Mouse (Mus musculus): ENCODE data around the gene 5730522E02Rik. TPM values are rescaled to one million over a fixed set of nuclear protein-coding genes. Genes with fewer than 3 reads are reported as not detected.
A peak's percentile ranks its signal among the peaks of the same experiment; 100 is the strongest.

The 5730522E02Rik gene
- total RNA-seq, 4 experiments from 2014 or later = 13.3 to 16.3 (median 14.1) TPM

GRCm38 (mm10) chr11:26004018-26004417 is 206.5 kb downstream of the 5730522E02Rik start:
- no peak for DNase-seq (ENCODE audit: low spot score in 2 of 2)

DNA sequence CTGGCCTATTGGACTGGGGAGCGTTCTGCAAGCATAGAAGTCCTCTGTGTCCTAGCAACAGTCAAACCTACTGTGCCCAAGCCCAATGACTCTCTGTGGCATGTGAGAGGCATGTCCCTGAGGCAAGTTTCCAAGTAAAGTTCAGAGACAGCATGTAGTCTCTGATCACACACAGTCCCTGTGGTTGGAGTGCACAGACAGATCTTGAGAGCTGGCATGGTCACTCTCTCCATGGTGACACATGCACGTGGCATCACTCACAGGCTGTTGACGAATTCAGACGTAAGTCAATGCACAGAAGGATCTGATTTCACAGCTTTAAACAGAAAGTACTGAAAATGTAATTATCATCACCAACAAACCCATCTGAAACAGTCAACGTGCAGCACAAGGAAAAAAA is 210.8 kb downstream of the 5730522E02Rik start:
- no peak for DNase-seq (ENCODE audit: low spot score in 2 of 2)

DNA sequence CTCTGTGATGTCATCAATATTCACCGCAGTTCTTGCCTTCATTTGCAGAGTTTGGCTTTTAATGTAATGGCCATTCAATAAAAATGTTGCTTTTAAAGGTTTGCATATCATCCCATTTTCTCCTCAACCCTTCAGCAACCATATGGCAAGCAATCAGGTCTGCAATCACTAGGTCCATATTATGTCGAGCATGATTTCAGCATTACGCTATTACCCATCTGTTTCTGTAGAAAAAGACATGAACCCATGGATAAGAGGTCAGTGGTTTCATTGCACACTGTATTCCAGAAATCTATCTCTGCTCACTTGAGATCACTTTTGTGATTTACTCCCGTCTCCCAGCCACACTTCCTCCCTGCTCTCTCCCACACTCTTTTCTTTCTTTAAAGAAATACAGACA is 213.1 kb downstream of the 5730522E02Rik start:
- DNase-seq (ENCODE audit: low spot score in 2 of 2) = no peak

GRCm38 (mm10) chr11:25994128-25994527 is 216.4 kb downstream of the 5730522E02Rik start:
- DNase-seq (ENCODE audit: low spot score in 2 of 2) = no peak

- DNase-seq (ENCODE audit: low spot score in 2 of 2) = no peak
Observed at GRCm38 (mm10) chr11:25992216-25992615, 218.3 kb downstream of the 5730522E02Rik start.

DNA sequence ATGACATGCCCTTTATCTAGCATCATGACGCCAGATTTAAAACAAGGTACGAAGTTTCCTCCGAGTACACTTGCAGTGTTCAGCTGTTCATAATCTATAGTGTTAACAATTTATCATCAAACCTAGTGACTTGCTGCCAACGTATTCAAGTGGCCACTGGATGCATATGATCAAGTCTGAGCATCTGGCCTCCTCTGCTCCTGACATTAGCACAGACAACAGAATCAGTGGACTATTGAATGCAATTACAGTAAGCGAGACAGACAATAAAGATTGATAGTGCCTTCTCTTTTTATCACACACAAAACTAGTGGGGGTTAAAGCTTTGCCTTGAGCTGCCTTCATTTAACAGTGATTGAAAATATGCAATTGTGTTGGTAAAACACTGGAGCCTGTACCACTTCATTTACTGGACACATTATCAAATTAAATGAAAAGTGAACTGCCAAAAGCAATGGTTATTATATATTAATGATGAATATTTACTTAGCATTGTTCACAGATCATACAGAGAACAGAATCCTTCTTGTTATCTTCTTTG is 231.8 kb downstream of the 5730522E02Rik start:
- DNase-seq (ENCODE audit: low spot score in 2 of 2) = no peak

DNA sequence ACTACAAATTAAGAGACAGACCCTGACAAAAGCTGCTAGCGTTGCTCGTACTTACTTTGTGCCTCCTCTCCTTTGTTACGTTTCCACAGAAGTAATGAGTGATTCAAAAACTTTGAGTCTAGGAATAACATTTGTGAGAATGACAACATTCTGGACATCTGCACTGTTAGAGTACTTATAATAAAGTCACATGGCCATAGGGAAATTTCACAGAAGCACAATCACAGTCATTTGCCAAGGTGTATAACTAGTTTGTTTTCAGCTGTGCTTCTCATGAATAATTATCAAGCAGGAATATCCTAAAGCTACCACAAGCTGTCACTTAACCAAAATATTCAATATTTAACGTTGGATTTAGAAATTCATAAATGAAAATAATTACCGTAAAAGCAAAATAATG is 269.1 kb downstream of the 5730522E02Rik start:
- no peak for DNase-seq (ENCODE audit: low spot score in 2 of 2)

GRCm38 (mm10) chr11:25940716-25941294 is 269.8 kb downstream of the 5730522E02Rik start:
- DNase-seq (ENCODE audit: low spot score in 2 of 2) = peak in 1 of 2 experiments; percentile 14

DNA sequence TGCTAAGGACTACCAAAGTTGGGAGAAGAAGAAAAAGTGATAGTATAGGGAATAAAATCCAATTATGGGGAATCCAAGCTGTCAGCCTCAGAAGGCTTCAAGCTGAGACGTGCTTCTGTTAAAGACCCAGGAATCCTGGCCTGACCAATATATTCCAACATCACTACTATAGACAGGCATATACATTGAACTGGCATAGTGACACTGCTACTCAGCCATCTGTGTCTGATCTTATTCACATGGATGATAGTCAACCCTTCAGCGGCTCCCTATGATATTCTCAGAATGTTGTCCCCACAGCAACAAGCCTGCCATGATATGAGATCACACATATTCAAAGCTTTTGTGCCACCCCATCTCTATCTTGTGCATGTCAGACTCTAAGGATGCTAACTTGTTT is 284.3 kb downstream of the 5730522E02Rik start:
- no peak for DNase-seq (ENCODE audit: low spot score in 2 of 2)

DNA sequence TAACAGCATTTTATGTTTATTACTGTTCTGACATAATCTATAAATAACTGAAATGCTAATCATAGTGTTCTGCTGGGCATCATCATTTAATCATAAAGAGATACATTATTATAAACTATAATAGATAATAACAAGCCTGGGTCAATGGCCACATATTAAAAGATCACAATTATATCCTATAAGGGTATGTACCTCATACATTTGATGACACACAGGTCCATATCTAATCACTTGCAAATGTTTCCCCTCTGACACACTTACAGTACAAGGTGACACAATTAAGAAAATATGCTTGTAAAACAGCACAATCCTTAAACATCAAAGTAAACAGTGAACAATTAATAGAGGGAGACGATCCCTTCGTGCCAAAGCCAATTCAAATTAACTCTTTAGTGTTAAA is 308.2 kb downstream of the 5730522E02Rik start:
- no peak for DNase-seq (ENCODE audit: low spot score in 2 of 2)

DNA sequence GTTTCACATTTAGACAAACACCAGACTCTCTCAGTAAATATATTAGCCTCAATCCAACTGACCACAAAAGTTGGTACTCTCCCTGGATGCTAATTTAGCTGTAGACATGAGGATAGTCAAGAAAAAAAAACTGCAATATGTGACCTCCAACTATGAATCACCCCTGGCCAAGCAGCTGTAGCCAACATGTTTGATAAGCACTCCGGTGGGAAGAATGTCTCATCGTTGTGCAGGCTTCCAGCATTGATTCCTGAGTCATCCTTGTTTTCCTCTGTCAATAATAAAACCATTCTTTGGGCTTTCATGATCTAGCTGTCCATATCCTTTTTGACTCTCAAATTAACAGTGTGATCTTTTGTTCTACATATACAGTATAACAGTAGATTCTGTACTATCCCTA is 308.9 kb downstream of the 5730522E02Rik start:
- DNase-seq (ENCODE audit: low spot score in 2 of 2) = no peak

- no peak for DNase-seq (ENCODE audit: low spot score in 2 of 2)
Observed at GRCm38 (mm10) chr11:25893906-25894305, 316.7 kb downstream of the 5730522E02Rik start.

- no peak for DNase-seq (ENCODE audit: low spot score in 2 of 2)
Observed at GRCm38 (mm10) chr11:25872983-25873382, 337.6 kb downstream of the 5730522E02Rik start.

- no peak for DNase-seq (ENCODE audit: low spot score in 2 of 2)
Observed at GRCm38 (mm10) chr11:25872317-25872716, 338.2 kb downstream of the 5730522E02Rik start.

DNA sequence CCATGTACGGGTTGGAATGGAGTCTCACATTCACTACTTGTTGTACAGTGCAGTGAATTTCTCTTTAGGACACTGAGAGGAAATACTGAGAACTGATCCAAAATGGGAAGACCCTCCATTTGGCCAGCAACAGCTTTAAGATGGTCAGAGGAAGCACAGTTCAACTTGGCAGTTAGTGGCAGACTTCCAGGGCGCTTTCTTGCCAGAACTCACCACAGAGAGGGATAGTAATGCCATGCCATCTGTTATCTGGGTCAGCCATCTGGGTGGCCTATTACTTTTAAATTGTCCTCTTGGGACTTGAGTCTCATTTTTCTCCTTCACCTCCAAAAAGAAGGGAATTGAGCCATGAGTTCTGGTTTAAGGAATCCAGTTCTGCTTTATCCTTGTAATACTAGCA is 344.3 kb downstream of the 5730522E02Rik start:
- no peak for DNase-seq (ENCODE audit: low spot score in 2 of 2)

- DNase-seq (ENCODE audit: low spot score in 2 of 2) = peak; percentile 41 to 67
Observed at GRCm38 (mm10) chr11:25862686-25863085, 347.9 kb downstream of the 5730522E02Rik start.

- DNase-seq (ENCODE audit: low spot score in 2 of 2) = no peak
Observed at GRCm38 (mm10) chr11:25856629-25857568, 353.7 kb downstream of the 5730522E02Rik start.

GRCm38 (mm10) chr11:25855794-25856193 is 354.8 kb downstream of the 5730522E02Rik start:
- peak in 1 of 2 experiments; percentile 26 for DNase-seq (ENCODE audit: low spot score in 2 of 2)

- DNase-seq (ENCODE audit: low spot score in 2 of 2) = peak in 1 of 2 experiments; percentile 25
Observed at GRCm38 (mm10) chr11:25854216-25854615, 356.3 kb downstream of the 5730522E02Rik start.

DNA sequence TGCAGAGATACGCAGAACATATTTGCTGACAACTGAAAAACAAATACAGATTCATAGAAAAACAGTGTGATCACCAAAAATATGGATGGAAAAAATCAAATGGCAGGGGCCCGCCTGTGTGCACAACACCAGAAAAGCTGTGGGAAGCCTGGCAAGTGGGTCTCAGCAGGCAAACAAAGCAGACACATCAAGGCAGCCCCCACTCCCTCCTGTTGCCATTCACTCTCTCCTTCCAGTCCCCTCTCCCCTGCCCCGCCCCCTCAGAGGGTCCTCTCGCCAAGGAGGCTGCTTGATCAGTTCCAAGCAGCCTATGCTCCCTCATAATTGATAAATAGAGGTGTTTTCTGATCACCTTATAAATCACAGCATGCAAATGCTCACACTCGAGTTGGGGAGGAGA is 357.5 kb downstream of the 5730522E02Rik start:
- DNase-seq (ENCODE audit: low spot score in 2 of 2) = peak; percentile 34 to 44

- no peak for DNase-seq (ENCODE audit: low spot score in 2 of 2)
Observed at GRCm38 (mm10) chr11:25848824-25849644, 361.5 kb downstream of the 5730522E02Rik start.
